Mouse (Mus musculus): ENCODE results near the gene Rflnb.

GRCm38 (mm10) chr11:75978051-75978450 lies 49.5 kb downstream of the Rflnb start:
- TF ChIP-seq CTCF (IDR thresholded peaks at IDR 0.05; ENCODE audit: low read depth) (no peak), EP300 (optimal IDR thresholded peaks at IDR 0.05) (no peak)
